Mouse (Mus musculus): ENCODE results near the gene Pgm2l1. TPM values are rescaled to one million over a fixed set of nuclear protein-coding genes. Genes with fewer than 3 reads are reported as not detected.

Gene Pgm2l1
- polyA plus RNA-seq (2014; fragmentation: Nextera tagmentation; extraction: Ambion mirVana) = 2.2 and 2.6 TPM in 2 replicates

DNA sequence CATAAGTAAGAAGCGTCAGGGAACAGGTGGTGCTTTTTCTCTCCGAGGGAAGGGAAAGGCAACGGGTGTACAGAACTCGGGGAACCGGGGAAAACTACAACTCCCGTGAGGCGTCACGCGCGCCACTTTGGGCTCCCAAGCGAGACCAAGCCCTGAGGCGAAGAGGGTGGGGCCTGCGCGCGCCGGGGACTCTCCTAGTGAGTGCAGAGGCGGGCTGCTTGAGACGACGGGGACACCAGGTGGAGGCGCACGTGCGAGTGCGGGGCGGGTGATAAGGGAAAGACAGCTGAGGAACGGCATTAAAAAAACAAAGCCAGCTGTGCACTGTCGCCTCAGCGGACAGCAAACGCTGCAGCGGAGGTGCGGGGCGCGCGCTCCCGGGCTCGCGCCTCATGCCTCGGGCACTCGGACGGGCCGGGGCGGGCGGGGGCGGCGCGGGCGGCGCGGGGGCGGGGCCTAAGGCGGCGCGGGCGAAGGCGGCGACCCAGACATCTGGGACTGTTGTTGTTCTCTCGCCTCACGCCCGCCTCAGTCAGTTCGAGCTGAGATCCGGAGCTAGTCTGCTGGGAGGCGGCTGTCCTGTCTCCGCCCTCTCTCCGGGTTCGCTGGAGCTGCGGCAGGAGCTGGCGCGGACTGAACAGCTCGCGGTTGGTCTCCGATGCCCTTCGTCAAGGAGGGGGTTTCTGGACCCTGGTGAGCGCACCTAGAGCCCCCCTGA is at the start of gene Pgm2l1:
Gene Pgm2l1, plus strand, starts transcription at position 237 of the 718 bp plus-strand sequence.
- H3K9me3 ChIP-seq (replicated peaks; ENCODE audit: control insufficient read depth, low read length) = no peaks in the 10 kb centered on the region
- ATAC-seq (replicated peaks; ENCODE audit: insufficient number of reproducible peaks, low FRiP score, low TSS enrichment) = peak; percentile 97
- H3K27ac ChIP-seq (ENCODE audit: low read depth, low read length) = peak within 1 kb of the TSS; percentile 87
- H3K4me2 ChIP-seq = peak within 1 kb of the TSS; percentile 99
- H3K36me3 ChIP-seq (ENCODE audit: control insufficient read depth, insufficient read depth, low read length) = no peaks in the 10 kb centered on the region
- H3K27me3 ChIP-seq (ENCODE audit: control insufficient read depth, insufficient read depth, low read length) = no peaks in the 10 kb centered on the region
- no peaks in the 10 kb centered on the region for H3K4me1 ChIP-seq (ENCODE audit: control insufficient read depth, insufficient read depth, low read length)
- H3K9ac ChIP-seq (ENCODE audit: low read depth, low read length) = peak within 1 kb of the TSS; percentile 72
- peak within 1 kb of the TSS; percentile 81 for H3K4me3 ChIP-seq (ENCODE audit: low read depth, low read length)
- under 1% methylated on average over 47 of the region's 72 CpGs for WGBS (ENCODE audit: insufficient replicate concordance)

DNA sequence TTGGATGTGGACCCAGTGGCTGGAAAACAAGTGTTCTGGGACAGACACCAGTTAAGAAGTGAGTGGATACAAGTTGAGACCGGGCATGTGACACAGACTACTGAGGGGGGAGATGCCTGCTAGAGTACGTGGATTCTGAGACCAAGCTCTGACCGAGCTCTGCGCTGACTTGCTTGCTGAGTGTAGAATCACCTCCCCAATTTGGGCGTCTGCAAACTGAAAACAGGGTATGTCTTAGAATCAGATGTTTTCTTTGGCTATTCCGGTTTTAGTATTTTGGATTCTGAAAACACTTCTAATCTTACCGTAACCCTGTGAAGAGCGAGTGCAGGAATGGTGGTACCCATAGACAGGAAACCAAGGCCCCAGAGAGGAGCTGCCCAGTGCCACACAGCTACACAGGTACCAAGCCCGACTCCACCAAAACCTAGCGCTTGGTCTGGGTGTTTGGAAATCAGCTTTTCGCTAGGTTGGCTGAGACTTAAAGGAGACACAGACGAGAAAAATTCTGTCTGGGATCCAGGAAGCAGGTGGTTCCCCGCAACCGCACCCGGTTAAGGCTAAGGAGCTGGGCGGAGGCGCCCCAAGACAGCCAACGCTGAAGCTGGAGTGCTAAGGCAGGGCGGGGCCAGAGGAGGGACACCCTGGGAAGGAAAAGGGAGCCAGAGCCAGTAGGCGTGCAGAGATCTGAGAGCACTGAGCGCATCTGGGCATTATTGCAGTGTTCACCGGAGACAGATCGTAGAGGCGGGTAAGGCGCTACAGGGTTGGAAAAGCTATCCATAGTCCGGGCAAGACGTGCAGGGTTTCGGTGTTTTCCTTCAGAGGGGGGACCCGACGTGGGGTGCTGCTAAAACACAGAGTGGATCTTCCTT is 48.9 kb upstream of the Pgm2l1 start:
- Histone ChIP-seq H3K9ac (ENCODE audit: low read depth, low read length) (peak overlapping the region; percentile 35), H3K27me3 (ENCODE audit: control insufficient read depth, insufficient read depth, low read length) (peaks cover 40% of the 10 kb centered on the region), H3K9me3 (replicated peaks; ENCODE audit: control insufficient read depth, low read length) (no peaks in the 10 kb centered on the region), H3K4me3 (ENCODE audit: low read depth, low read length) (peak overlapping the region; percentile 41), H3K4me1 (ENCODE audit: control insufficient read depth, insufficient read depth, low read length) (no peaks in the 10 kb centered on the region), H3K4me2 (peak overlapping the region; percentile 92), H3K36me3 (ENCODE audit: control insufficient read depth, insufficient read depth, low read length) (no peaks in the 10 kb centered on the region), H3K27ac (ENCODE audit: low read depth, low read length) (no peak overlapping the region)
- ATAC-seq (replicated peaks; ENCODE audit: insufficient number of reproducible peaks, low FRiP score, low TSS enrichment) = no peak
- 7% methylated on average over 30 of the region's 30 CpGs for WGBS (ENCODE audit: insufficient replicate concordance)

DNA sequence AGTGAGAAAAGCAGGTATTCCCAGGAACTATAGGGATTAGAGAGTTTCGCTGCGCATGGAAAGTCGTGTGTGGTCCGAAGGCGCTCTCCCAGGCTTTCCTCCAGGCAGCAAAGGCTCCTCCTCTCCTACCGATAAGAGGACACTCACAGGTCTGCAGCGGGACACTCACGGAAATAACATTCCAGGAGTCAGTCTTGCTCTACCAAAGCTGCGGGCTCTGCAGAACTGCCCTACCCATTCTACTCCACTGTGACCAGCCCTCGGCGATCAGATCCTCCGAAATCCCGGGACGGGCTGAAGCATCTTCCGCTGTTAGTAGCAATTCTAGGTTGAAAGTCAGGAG is 48.3 kb upstream of the Pgm2l1 start:
- 3% methylated on average over 15 of the region's 15 CpGs for WGBS (ENCODE audit: insufficient replicate concordance)

DNA sequence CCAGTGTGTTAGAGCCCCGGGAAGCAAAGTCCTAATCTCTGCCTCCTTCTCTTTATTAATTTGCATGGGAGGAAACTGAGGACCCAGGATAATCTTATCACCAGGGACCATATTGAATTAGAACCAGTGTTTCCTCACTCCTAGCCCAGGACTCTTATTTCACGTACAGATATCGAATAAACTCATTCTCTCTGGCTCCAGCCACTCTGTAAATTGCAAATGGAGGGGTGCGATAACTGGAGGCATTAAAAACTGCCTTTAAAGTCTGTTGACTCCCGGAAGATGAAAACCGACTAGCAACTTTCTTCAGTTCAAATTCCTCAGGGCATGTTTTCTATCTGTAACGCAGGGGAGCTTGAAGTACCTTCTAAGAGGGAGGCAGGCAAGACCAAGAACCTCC is 47.8 kb upstream of the Pgm2l1 start:
- peak overlapping the region; percentile 41 for H3K4me3 ChIP-seq (ENCODE audit: low read depth, low read length)
- H3K4me1 ChIP-seq (ENCODE audit: control insufficient read depth, insufficient read depth, low read length) = no peaks in the 10 kb centered on the region
- H3K4me2 ChIP-seq = peak overlapping the region; percentile 92
- 44% methylated on average over 7 of the region's 7 CpGs for WGBS (ENCODE audit: insufficient replicate concordance)
- no peaks in the 10 kb centered on the region for H3K9me3 ChIP-seq (replicated peaks; ENCODE audit: control insufficient read depth, low read length)
- no peaks in the 10 kb centered on the region for H3K36me3 ChIP-seq (ENCODE audit: control insufficient read depth, insufficient read depth, low read length)
- peaks cover 40% of the 10 kb centered on the region for H3K27me3 ChIP-seq (ENCODE audit: control insufficient read depth, insufficient read depth, low read length)
- no peak for ATAC-seq (replicated peaks; ENCODE audit: insufficient number of reproducible peaks, low FRiP score, low TSS enrichment)
- no peak overlapping the region for H3K9ac ChIP-seq (ENCODE audit: low read depth, low read length)
- H3K27ac ChIP-seq (ENCODE audit: low read depth, low read length) = no peak overlapping the region

More for the DNA sequence above, 48.3 kb upstream of the Pgm2l1 start:
- Histone ChIP-seq H3K27me3 (ENCODE audit: control insufficient read depth, insufficient read depth, low read length) (peaks cover 40% of the 10 kb centered on the region), H3K4me2 (peak overlapping the region; percentile 92), H3K36me3 (ENCODE audit: control insufficient read depth, insufficient read depth, low read length) (no peaks in the 10 kb centered on the region), H3K27ac (ENCODE audit: low read depth, low read length) (no peak overlapping the region), H3K4me1 (ENCODE audit: control insufficient read depth, insufficient read depth, low read length) (no peaks in the 10 kb centered on the region), H3K9ac (ENCODE audit: low read depth, low read length) (peak overlapping the region; percentile 35; the same call in 1 of the 2 replicates), H3K9me3 (replicated peaks; ENCODE audit: control insufficient read depth, low read length) (no peaks in the 10 kb centered on the region), H3K4me3 (ENCODE audit: low read depth, low read length) (peak overlapping the region; percentile 41)
- ATAC-seq (replicated peaks; ENCODE audit: insufficient number of reproducible peaks, low FRiP score, low TSS enrichment) = no peak

DNA sequence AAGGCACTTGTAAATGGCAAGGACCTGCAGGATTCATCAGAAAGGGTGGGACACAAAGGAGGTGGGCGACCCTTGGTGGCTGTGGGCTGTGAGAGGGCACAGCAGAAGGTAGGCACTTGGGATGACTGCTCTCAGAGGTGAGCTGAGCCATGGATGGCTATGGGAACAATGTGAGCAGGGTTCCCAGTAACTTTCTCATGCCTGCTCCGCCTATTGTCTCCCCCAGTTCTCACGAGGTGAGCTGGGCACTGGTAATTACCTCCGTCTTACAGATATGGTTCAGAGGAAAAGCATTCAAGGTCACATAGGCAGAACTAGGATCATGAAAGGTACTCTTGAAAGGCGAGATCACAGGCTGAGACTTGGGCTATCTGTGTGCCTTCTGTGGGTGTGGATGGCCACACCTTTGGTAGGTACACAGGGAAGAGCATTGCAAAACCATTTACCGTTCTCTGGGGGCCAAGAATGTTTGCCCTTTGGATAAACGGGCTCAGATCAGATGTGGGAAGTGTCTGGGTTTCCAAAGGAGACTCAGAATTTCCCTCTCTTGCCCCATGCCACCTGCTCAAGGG is 47.3 kb upstream of the Pgm2l1 start:
- WGBS (ENCODE audit: insufficient replicate concordance) = 68% methylated on average over 7 of the region's 7 CpGs
- no peak overlapping the region for H3K4me3 ChIP-seq (ENCODE audit: low read depth, low read length)
- no peak for ATAC-seq (replicated peaks; ENCODE audit: insufficient number of reproducible peaks, low FRiP score, low TSS enrichment)

DNA sequence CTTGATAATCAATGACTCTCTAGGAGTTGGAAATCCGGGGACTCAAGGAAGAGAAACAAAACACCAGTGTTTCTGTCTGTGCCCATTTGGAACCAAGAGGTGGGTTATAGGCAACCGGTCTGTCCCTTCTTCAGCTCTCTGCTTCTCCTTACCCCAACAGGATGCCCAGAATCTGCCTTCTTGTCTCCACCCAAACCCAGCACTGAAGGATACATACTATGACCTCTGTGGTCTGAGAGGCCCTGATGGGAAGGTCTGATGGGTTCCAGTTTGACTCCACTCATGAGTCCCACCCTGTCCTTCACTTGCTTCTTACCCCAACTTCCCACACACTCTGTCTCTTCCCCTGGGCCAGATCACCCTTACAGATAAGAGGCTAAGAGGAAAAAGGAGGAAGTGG is 46.0 kb upstream of the Pgm2l1 start:
- no peak for ATAC-seq (replicated peaks; ENCODE audit: insufficient number of reproducible peaks, low FRiP score, low TSS enrichment)
- H3K27ac ChIP-seq (ENCODE audit: low read depth, low read length) = no peak overlapping the region
- H3K36me3 ChIP-seq (ENCODE audit: control insufficient read depth, insufficient read depth, low read length) = no peaks in the 10 kb centered on the region
- 82% methylated on average over 2 of the region's 2 CpGs for WGBS (ENCODE audit: insufficient replicate concordance)
- H3K4me2 ChIP-seq = no peak overlapping the region
- no peaks in the 10 kb centered on the region for H3K9me3 ChIP-seq (replicated peaks; ENCODE audit: control insufficient read depth, low read length)
- H3K4me3 ChIP-seq (ENCODE audit: low read depth, low read length) = no peak overlapping the region
- no peak overlapping the region for H3K9ac ChIP-seq (ENCODE audit: low read depth, low read length)
- no peaks in the 10 kb centered on the region for H3K4me1 ChIP-seq (ENCODE audit: control insufficient read depth, insufficient read depth, low read length)
- H3K27me3 ChIP-seq (ENCODE audit: control insufficient read depth, insufficient read depth, low read length) = peaks cover 39% of the 10 kb centered on the region

More for the DNA sequence above, 47.3 kb upstream of the Pgm2l1 start:
- H3K9ac ChIP-seq (ENCODE audit: low read depth, low read length) = no peak overlapping the region
- no peak overlapping the region for H3K27ac ChIP-seq (ENCODE audit: low read depth, low read length)
- peaks cover 40% of the 10 kb centered on the region for H3K27me3 ChIP-seq (ENCODE audit: control insufficient read depth, insufficient read depth, low read length)
- no peak overlapping the region for H3K4me2 ChIP-seq
- no peaks in the 10 kb centered on the region for H3K9me3 ChIP-seq (replicated peaks; ENCODE audit: control insufficient read depth, low read length)
- H3K36me3 ChIP-seq (ENCODE audit: control insufficient read depth, insufficient read depth, low read length) = no peaks in the 10 kb centered on the region
- H3K4me1 ChIP-seq (ENCODE audit: control insufficient read depth, insufficient read depth, low read length) = no peaks in the 10 kb centered on the region

DNA sequence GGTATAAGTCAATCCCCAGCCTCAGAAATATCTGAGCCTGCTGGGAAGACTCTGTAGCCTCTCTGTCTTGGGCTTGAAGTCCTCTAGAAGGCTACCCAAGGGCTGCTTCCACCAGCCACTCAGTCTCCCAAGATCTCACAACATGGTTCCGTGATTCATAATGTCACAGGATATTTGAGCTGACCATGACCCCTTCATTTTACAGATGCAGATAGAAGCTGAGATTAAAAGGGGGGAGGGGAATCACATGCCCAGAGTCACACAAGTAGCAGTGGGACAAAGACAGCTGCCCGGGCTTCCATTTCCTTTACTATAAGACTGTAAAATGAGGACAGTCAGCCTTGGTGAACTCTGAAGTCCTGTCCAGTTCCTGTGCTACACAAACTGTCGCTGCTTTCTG is 45.6 kb upstream of the Pgm2l1 start:
- no peaks in the 10 kb centered on the region for H3K36me3 ChIP-seq (ENCODE audit: control insufficient read depth, insufficient read depth, low read length)
- H3K9ac ChIP-seq (ENCODE audit: low read depth, low read length) = no peak overlapping the region
- no peaks in the 10 kb centered on the region for H3K4me1 ChIP-seq (ENCODE audit: control insufficient read depth, insufficient read depth, low read length)
- ATAC-seq (replicated peaks; ENCODE audit: insufficient number of reproducible peaks, low FRiP score, low TSS enrichment) = no peak
- no peaks in the 10 kb centered on the region for H3K9me3 ChIP-seq (replicated peaks; ENCODE audit: control insufficient read depth, low read length)
- H3K27ac ChIP-seq (ENCODE audit: low read depth, low read length) = no peak overlapping the region
- 78% methylated on average over 3 of the region's 3 CpGs for WGBS (ENCODE audit: insufficient replicate concordance)
- H3K4me3 ChIP-seq (ENCODE audit: low read depth, low read length) = no peak overlapping the region
- no peak overlapping the region for H3K4me2 ChIP-seq
- peaks cover 38% of the 10 kb centered on the region for H3K27me3 ChIP-seq (ENCODE audit: control insufficient read depth, insufficient read depth, low read length)

DNA sequence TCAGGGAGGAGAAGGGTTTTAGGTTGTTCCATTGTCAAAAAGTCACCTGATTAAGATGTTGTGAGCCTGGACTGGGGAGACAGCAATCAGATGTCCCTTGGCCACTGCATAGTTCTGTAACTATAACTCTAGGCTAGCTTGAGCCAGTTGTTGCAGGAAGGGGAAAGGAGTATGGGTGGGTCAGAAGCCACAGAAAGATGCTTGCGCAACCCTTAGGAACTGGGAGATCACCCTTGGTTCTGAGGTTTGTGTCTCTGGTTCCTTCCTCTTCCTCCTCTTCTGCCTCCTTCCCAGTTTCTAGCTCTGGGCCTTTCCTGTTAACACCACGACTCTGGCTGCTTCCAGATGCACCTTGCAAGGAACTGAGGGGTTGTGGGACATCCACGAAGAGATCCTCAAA is 44.8 kb upstream of the Pgm2l1 start:
- WGBS (ENCODE audit: insufficient replicate concordance) = 75% methylated on average over 3 of the region's 3 CpGs
- Histone ChIP-seq H3K27me3 (ENCODE audit: control insufficient read depth, insufficient read depth, low read length) (peaks cover 33% of the 10 kb centered on the region), H3K4me3 (ENCODE audit: low read depth, low read length) (no peak overlapping the region), H3K4me2 (no peak overlapping the region), H3K9ac (ENCODE audit: low read depth, low read length) (no peak overlapping the region), H3K4me1 (ENCODE audit: control insufficient read depth, insufficient read depth, low read length) (no peaks in the 10 kb centered on the region), H3K27ac (ENCODE audit: low read depth, low read length) (no peak overlapping the region), H3K36me3 (ENCODE audit: control insufficient read depth, insufficient read depth, low read length) (no peaks in the 10 kb centered on the region), H3K9me3 (replicated peaks; ENCODE audit: control insufficient read depth, low read length) (no peaks in the 10 kb centered on the region)
- ATAC-seq (replicated peaks; ENCODE audit: insufficient number of reproducible peaks, low FRiP score, low TSS enrichment) = no peak
